Mouse (Mus musculus): Measurements from ENCODE around the gene Pfdn6. TPM values are rescaled to one million over a fixed set of nuclear protein-coding genes. Genes with fewer than 3 reads are reported as not detected.
"Not testable (repeated sequence)": the region's sequence is repeated elsewhere in the genome, so short reads cannot be mapped to it uniquely, and the experiment has no call there.

The Pfdn6 gene
- polyA plus RNA-seq (2015; fragmentation: Nextera tagmentation; extraction: Ambion mirVana), result 113 and 125 TPM in 2 replicates

DNA sequence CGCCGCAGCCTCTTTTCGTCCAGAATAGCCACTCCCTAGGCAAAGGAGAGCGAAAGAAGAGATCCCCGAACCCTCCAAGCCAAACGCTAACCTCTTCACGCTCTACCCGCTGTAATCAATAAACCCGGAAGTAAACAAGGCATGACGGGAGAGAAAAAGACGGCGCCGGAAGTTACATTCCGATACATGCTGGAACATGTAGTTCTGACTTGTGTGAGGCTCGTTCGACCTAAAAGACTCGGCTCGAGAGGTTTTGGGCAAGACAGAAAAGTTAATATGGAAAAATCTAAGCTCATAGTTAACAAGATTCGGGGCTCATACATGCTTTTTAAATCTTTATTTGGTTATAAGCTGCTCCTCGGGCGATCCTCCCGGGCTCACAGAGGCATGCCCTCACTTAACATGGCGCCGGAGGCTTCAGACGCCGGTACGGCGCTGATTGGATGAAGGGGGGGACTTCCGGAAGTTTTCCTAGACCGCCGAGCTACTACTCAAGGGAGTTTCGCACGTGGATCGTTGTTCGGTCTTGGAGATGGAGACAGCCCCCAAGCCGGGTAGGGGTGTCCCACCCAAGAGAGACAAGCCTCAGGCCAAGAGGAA lies at the start of gene Pfdn6, which contains the start of gene Wdr46:
Gene Pfdn6, minus strand, starts transcription at position 138 of the 600 bp plus-strand sequence.
Gene Wdr46, plus strand, starts transcription at position 455 of the 600 bp plus-strand sequence.
- peak within 1 kb of the TSS; percentile 97 for H3K9ac ChIP-seq
- peak within 1 kb of the TSS; percentile 92 for H3K4me3 ChIP-seq
- H3K36me3 ChIP-seq, result peaks cover 67% of the 10 kb centered on the region
- under 1% methylated on average over 36 of the region's 36 CpGs for WGBS
- H3K4me2 ChIP-seq, result peak within 1 kb of the TSS; percentile 95
- H3K27ac ChIP-seq (replicated peaks), result peak within 1 kb of the TSS; percentile 28; the same call in 1 of the 2 replicates
- peaks cover 23% of the 10 kb centered on the region for H3K4me1 ChIP-seq
- H3K27me3 ChIP-seq (replicated peaks), result no peaks in the 10 kb centered on the region
- no peaks in the 10 kb centered on the region for H3K9me3 ChIP-seq
- ATAC-seq (ENCODE audit: extremely low read depth, insufficient number of reproducible peaks, low FRiP score, low TSS enrichment), result peak; percentile 64; the same call in 1 of the 2 replicates

DNA sequence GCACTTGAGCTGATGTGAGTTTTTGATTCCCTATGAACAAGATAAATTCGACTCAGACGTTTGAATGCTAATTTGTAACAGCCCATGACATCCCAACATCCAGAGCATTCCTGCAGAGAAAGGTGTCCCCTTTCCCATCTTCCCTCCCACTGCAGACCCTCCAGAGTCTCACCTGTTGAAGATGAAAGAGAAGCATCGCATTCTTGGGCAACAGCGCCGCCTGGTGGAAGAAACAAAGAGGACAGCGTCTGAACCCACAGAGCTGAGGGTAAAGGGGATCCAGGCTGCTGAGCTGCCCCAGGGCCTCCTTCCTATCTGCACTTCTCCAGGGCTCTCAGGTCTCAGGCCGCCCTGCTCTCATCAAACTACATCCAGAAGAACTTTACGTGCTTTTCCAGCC lies 42.0 kb upstream of the Pfdn6 start:
- peaks cover 41% of the 10 kb centered on the region for H3K27me3 ChIP-seq (replicated peaks)
- H3K27ac ChIP-seq (replicated peaks); H3K9me3 ChIP-seq; H3K36me3 ChIP-seq; H3K9ac ChIP-seq; ATAC-seq (ENCODE audit: extremely low read depth, insufficient number of reproducible peaks, low FRiP score, low TSS enrichment): not testable (repeated sequence)
- H3K4me1 ChIP-seq, result peaks cover 31% of the 10 kb centered on the region
- peak overlapping the region; percentile 56 for H3K4me3 ChIP-seq
- H3K4me2 ChIP-seq, result peak overlapping the region; percentile 78
- 4% methylated on average over 8 of the region's 8 CpGs for WGBS

DNA sequence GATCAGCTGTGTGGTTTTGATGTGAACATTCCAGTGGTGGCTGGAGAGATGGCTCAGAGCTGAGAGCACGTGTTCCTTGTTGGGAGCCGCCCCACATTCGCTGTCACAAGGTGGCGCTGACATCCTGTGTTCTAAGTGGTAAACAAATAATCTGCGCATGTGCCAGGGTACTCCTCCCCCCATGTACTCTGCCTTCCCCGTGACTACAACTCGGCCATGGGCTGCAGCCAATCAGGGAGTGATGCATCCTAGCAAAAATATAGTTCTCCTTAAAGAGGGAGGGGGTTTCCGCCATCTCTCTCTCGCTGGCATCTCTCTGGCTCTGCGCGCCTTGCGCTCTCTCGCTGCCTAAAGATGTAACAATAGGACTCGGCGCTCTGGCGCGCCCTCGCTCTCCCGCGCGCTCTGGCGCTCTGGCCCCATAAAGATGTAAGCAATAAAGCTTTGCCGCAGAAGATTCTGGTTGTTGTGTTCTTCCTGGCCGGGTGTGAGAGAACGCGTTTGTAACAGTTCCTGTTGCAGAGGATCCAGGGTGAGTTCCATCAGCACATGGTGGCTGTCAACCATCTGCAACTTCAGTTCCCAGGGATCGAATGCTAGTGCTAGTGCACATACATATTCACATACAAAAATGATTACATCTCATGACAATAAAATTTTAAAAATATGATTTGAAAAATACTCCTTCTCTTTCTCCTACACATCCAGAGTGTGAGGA lies 41.2 kb upstream of the Pfdn6 start:
- Histone ChIP-seq H3K9ac (peak overlapping the region; percentile 82), H3K4me2 (peak overlapping the region; percentile 78), H3K27ac (replicated peaks) (peak overlapping the region; percentile 77), H3K4me1 (peaks cover 31% of the 10 kb centered on the region), H3K27me3 (replicated peaks) (peaks cover 48% of the 10 kb centered on the region), H3K4me3 (peak overlapping the region; percentile 56)
- not testable (repeated sequence) for H3K36me3 ChIP-seq, H3K9me3 ChIP-seq
- peak; percentile 79 for ATAC-seq (ENCODE audit: extremely low read depth, insufficient number of reproducible peaks, low FRiP score, low TSS enrichment)
- 1% methylated on average over 27 of the region's 27 CpGs for WGBS

GRCm38 (mm10) chr17:33980181-33981035 lies 40.3 kb upstream of the Pfdn6 start:
- no peak for ATAC-seq (ENCODE audit: extremely low read depth, insufficient number of reproducible peaks, low FRiP score, low TSS enrichment)
- H3K4me3 ChIP-seq, result 0 out of 2 replicates have a peak overlapping the region, but pooled peaks have one; percentile 56

DNA sequence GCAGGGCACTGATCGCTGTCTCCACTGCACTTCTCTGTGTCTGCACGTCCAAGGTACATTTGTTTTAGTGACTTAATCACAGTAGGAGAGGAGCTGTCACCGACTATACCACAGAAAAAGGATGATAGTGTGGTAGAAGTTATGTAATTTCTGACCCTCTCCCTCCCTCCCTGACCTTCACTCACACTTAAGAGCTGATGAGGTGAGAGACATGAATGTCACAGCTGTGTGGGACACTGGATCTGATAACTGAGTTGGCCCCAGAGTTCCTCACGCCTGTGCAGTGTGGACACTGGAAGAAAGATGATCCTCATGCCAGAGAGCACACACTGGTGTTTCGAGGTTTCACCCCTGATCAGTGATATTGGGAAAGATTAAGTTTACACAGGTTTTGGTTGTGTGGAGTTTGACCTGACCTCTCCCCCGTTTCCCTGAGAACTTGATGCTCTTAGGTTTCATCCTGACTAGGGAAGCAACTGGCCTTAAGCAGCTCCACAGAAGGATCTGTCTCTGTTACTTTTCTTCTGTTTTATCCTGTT lies 39.4 kb upstream of the Pfdn6 start:
- no peak for ATAC-seq (ENCODE audit: extremely low read depth, insufficient number of reproducible peaks, low FRiP score, low TSS enrichment)
- Histone ChIP-seq H3K4me3 (peak overlapping the region; percentile 46; the same call in 1 of the 2 replicates), H3K9me3 (no peaks in the 10 kb centered on the region), H3K27me3 (replicated peaks) (peaks cover 61% of the 10 kb centered on the region), H3K4me2 (no peak overlapping the region), H3K9ac (no peak overlapping the region), H3K27ac (replicated peaks) (no peak overlapping the region), H3K36me3 (no peaks in the 10 kb centered on the region), H3K4me1 (peaks cover 31% of the 10 kb centered on the region)
- WGBS, result 62% methylated on average over 6 of the region's 6 CpGs

More at GRCm38 (mm10) chr17:33980181-33981035, 40.3 kb upstream of the Pfdn6 start:
- Histone ChIP-seq H3K4me1 (peaks cover 31% of the 10 kb centered on the region), H3K9ac (0 out of 2 replicates have a peak overlapping the region, but pooled peaks have one; percentile 1), H3K9me3 (no peaks in the 10 kb centered on the region), H3K27ac (replicated peaks) (peak overlapping the region; percentile 60), H3K36me3 (no peaks in the 10 kb centered on the region), H3K27me3 (replicated peaks) (peaks cover 55% of the 10 kb centered on the region), H3K4me2 (peak overlapping the region; percentile 78)
- WGBS, result 72% methylated on average over 19 of the region's 19 CpGs

- WGBS, result 1% methylated on average over 17 of the region's 17 CpGs
Observed at GRCm38 (mm10) chr17:33978631-33979031, 38.5 kb upstream of the Pfdn6 start.

DNA sequence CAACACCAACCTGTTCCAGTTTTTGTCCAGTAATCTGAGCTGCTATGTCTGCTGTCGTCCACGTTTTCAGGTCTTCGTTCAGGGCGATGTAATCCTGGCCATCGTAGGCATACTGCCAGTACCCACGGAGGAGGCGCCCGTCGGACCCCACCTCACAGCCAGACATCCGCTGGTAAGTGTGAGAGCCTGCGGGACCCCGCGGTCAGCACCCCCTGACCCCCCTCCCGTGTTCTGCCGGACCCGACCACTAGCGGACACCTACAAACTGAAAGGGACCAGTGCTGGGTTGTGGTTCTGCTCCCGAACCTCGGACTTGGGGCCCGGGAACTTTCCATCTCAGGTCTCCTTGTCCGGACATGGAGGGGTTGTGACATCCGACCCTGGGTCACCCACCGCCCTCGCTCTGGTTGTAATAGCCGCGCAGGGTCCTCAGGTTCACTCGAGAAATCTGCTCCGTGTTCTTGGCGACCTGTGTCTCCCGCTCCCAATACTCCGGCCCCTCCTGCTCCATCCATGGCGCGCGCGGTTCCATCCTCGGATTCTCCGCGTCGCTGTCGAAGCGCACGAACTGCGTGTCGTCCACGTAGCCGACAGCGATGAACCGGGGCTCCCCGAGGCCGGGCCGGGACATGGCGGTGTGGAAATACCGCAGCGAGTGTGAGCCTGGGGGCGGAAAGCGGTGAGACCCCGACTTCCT lies 37.9 kb upstream of the Pfdn6 start:
- H3K27me3 ChIP-seq (replicated peaks), result peaks cover 72% of the 10 kb centered on the region
- H3K9me3 ChIP-seq, result no peaks in the 10 kb centered on the region
- WGBS, result 2% methylated on average over 57 of the region's 57 CpGs
- peak overlapping the region; percentile 72 for H3K4me2 ChIP-seq
- peaks cover 31% of the 10 kb centered on the region for H3K4me1 ChIP-seq
- H3K36me3 ChIP-seq, result no peaks in the 10 kb centered on the region
- peak overlapping the region; percentile 46 for H3K4me3 ChIP-seq
- H3K9ac ChIP-seq, result peak overlapping the region; percentile 66
- H3K27ac ChIP-seq (replicated peaks), result no peak overlapping the region
- ATAC-seq (ENCODE audit: extremely low read depth, insufficient number of reproducible peaks, low FRiP score, low TSS enrichment), result no peak

More at GRCm38 (mm10) chr17:33978631-33979031, 38.5 kb upstream of the Pfdn6 start:
- H3K27ac ChIP-seq (replicated peaks), result no peak overlapping the region
- H3K27me3 ChIP-seq (replicated peaks), result peaks cover 70% of the 10 kb centered on the region
- peak overlapping the region; percentile 66 for H3K9ac ChIP-seq
- peak; percentile 79 for ATAC-seq (ENCODE audit: extremely low read depth, insufficient number of reproducible peaks, low FRiP score, low TSS enrichment)
- H3K4me2 ChIP-seq, result peak overlapping the region; percentile 72
- peaks cover 31% of the 10 kb centered on the region for H3K4me1 ChIP-seq
- H3K36me3 ChIP-seq, result no peaks in the 10 kb centered on the region
- no peaks in the 10 kb centered on the region for H3K9me3 ChIP-seq
- peak overlapping the region; percentile 46 for H3K4me3 ChIP-seq

DNA sequence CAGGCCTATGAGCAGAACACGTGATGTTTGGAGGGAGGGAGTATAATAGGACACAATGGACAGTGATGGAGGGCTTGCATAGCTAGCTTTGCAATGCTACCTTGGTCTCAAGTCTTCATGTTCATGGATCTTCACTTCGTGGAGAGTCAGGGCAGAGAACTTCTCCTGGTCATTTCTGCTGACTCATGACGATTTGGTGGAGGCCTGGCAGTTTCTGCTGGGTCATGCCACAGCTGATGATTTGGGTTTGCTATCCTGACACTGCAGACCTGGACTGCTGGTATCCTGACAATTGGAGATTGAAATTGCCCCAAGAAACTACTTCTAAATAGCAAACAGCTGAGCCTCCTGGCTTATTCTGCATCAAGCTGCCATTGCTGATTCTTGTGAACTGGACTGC lies 33.4 kb upstream of the Pfdn6 start:
- Histone ChIP-seq H3K36me3 (no peaks in the 10 kb centered on the region), H3K27ac (replicated peaks) (no peak overlapping the region), H3K4me1 (peaks cover 9% of the 10 kb centered on the region), H3K27me3 (replicated peaks) (peaks cover 55% of the 10 kb centered on the region), H3K9ac (no peak overlapping the region), H3K9me3 (no peaks in the 10 kb centered on the region), H3K4me3 (no peak overlapping the region), H3K4me2 (no peak overlapping the region)
- 44% methylated on average over 3 of the region's 3 CpGs for WGBS
- no peak for ATAC-seq (ENCODE audit: extremely low read depth, insufficient number of reproducible peaks, low FRiP score, low TSS enrichment)

GRCm38 (mm10) chr17:33972691-33973090 lies 32.5 kb upstream of the Pfdn6 start:
- Histone ChIP-seq H3K27me3 (replicated peaks) (peaks cover 46% of the 10 kb centered on the region), H3K9me3 (no peaks in the 10 kb centered on the region), H3K9ac (no peak overlapping the region), H3K4me1 (peaks cover under 1% of the 10 kb centered on the region; the same call in 1 of the 2 replicates), H3K4me2 (0 out of 2 replicates have a peak overlapping the region, but pooled peaks have one; percentile 9), H3K4me3 (no peak overlapping the region), H3K27ac (replicated peaks) (no peak overlapping the region), H3K36me3 (no peaks in the 10 kb centered on the region)
- ATAC-seq (ENCODE audit: extremely low read depth, insufficient number of reproducible peaks, low FRiP score, low TSS enrichment), result no peak
- WGBS, result 9% methylated on average over 1 of the region's 1 CpGs

DNA sequence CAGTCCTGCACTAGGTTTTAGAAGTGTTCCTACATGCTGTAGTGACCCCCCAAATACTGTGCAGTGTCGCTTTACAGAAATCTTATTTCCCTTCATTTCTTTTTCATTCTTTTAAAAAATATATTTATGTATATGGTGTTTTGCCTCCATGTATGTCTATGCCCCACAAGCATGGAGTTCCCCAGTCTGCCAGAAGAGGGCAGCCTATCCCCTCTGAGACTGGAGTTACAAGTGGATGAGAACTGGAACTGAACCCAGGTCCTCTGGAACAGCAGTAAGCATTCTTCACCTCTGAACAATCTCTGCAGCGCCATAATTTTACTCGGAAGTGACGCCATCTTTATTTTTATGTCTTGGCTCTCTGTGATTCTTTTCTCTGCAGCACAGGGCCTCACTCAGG lies 29.3 kb upstream of the Pfdn6 start:
- no peak overlapping the region for H3K9ac ChIP-seq
- no peak overlapping the region for H3K27ac ChIP-seq (replicated peaks)

More for the DNA sequence above, 29.3 kb upstream of the Pfdn6 start:
- ATAC-seq (ENCODE audit: extremely low read depth, insufficient number of reproducible peaks, low FRiP score, low TSS enrichment), result no peak
- Histone ChIP-seq H3K4me3 (no peak overlapping the region), H3K27me3 (replicated peaks) (peaks cover 13% of the 10 kb centered on the region), H3K36me3 (peaks cover 22% of the 10 kb centered on the region), H3K4me1 (no peaks in the 10 kb centered on the region), H3K9me3 (no peaks in the 10 kb centered on the region), H3K4me2 (no peak overlapping the region)
- WGBS, result 71% methylated on average over 4 of the region's 4 CpGs
